Mouse (Mus musculus): Measurements from ENCODE around the gene Rnf24. TPM values are rescaled to one million over a fixed set of nuclear protein-coding genes. Genes with fewer than 3 reads are reported as not detected.

Rnf24 gene
- total RNA-seq, 2 experiments from 2014 or later: 9.2 to 15.1 TPM

- no peak for DNase-seq (ENCODE audit: low spot score in 2 of 2)
These were observed 87.6 kb downstream of the Rnf24 start for GRCm38 (mm10) chr2:131265056-131265455.

GRCm38 (mm10) chr2:131264027-131264426 lies 88.7 kb downstream of the Rnf24 start:
- no peak for DNase-seq (ENCODE audit: low spot score in 2 of 2)

- DNase-seq (ENCODE audit: low spot score in 2 of 2): no peak
These were observed 89.7 kb downstream of the Rnf24 start for GRCm38 (mm10) chr2:131262680-131263670.

GRCm38 (mm10) chr2:131262213-131262672 lies 90.4 kb downstream of the Rnf24 start, which contains the start of gene Pank2:
Gene Pank2, plus strand, starts transcription at chr2:131262495.
- peak; percentile 94 for DNase-seq (ENCODE audit: low spot score in 2 of 2)

- no peak for DNase-seq (ENCODE audit: low spot score in 2 of 2)
These were observed 91.0 kb downstream of the Rnf24 start for GRCm38 (mm10) chr2:131261481-131262212.

- DNase-seq (ENCODE audit: low spot score in 2 of 2): no peak
These were observed 92.0 kb downstream of the Rnf24 start for GRCm38 (mm10) chr2:131260544-131261307.

- DNase-seq (ENCODE audit: low spot score in 2 of 2): no peak
These were observed 94.0 kb downstream of the Rnf24 start for GRCm38 (mm10) chr2:131258693-131259092.

- no peak for DNase-seq (ENCODE audit: low spot score in 2 of 2)
These were observed 97.0 kb downstream of the Rnf24 start for GRCm38 (mm10) chr2:131255738-131256137.

GRCm38 (mm10) chr2:131254329-131254713 lies 98.4 kb downstream of the Rnf24 start:
- no peak for DNase-seq (ENCODE audit: low spot score in 2 of 2)

GRCm38 (mm10) chr2:131253681-131254328 lies 98.9 kb downstream of the Rnf24 start:
- DNase-seq (ENCODE audit: low spot score in 2 of 2): peak; percentile 42 to 58

Small RNA genes lying within 50 kb of the gene (microRNA-seq; reads per million reads assigned to microRNA genes)
- gene Mir103-2 (ENCODE audit: borderline number of aligned reads in 2 of 2): 10.4 to 22.7 reads per million in 2 experiments

Other genes starting within 250 kb of the Rnf24 start
- gene Hspa12b, start 225.6 kb downstream of the Rnf24 start, total RNA-seq (2021): 10 to 100 TPM in 1 of 2 experiments, 1 to 10 TPM in 1; 8.4 to 11.1 TPM
- gene Gm11037, start 219.4 kb downstream of the Rnf24 start, total RNA-seq (2021): not detected
- 100 to 1,000 TPM; 103 to 273 TPM for gene 1700037H04Rik, start 192.8 kb downstream of the Rnf24 start, total RNA-seq (2021)
- 10 to 100 TPM; 51.3 to 63.4 TPM for gene Cenpb, start 172.8 kb downstream of the Rnf24 start, total RNA-seq (2021)
- gene Cdc25b, start 165.9 kb downstream of the Rnf24 start, total RNA-seq (2021): 1 to 10 TPM; 4.2 to 5.2 TPM
- 1 to 10 TPM; 4.5 to 5.6 TPM for gene Spef1, start 165.6 kb downstream of the Rnf24 start, total RNA-seq (2021)
- gene Ap5s1, start 145.8 kb downstream of the Rnf24 start, total RNA-seq (2021): 10 to 100 TPM; 14.9 to 16.3 TPM
- 10 to 100 TPM; 42.6 to 56.7 TPM for gene Mavs, start 118.8 kb downstream of the Rnf24 start, total RNA-seq (2021)
- 10 to 100 TPM; 44.6 to 57.6 TPM for gene Pank2, start 90.4 kb downstream of the Rnf24 start, total RNA-seq (2021)
- 10 to 100 TPM; 24.7 to 28.3 TPM for gene Smox, start 138.6 kb upstream of the Rnf24 start, total RNA-seq (2021)
- gene Adra1d, start 209.4 kb upstream of the Rnf24 start, total RNA-seq (2021): 10 to 100 TPM; 37.0 to 44.1 TPM